ENCODE assay signal across 25 mouse cellular contexts in genomic region chr4:82371471-82371870, GRCm38 (mm10).
"Had no signal": no experiment of that assay in that cellular context is flagged by ENCODE, and none has a peak within 500 bp of the region (broad histone marks: within the 10 kb centered on the region; RNA-seq: fewer than 3 reads in every experiment).

No protein-coding gene starts in this region.

- H3K4me3 ChIP-seq: gastrocnemius, adult 2 months; heart, adult 2 months; heart, embryonic 13.5 days; heart, embryonic 15.5 days; hindbrain, embryonic 10.5 days; hindbrain, embryonic 12.5 days; intestine, embryonic 15.5 days; layer of hippocampus, adult 2 months; left cerebral cortex, adult 2 months; limb, embryonic 10.5 days; limb, embryonic 12.5 days; liver, embryonic 13.5 days; liver, embryonic 15.5 days had no signal

- H3K9me3 ChIP-seq: heart, embryonic 13.5 days; heart, embryonic 15.5 days; hindbrain, embryonic 10.5 days; hindbrain, embryonic 12.5 days; intestine, embryonic 15.5 days; limb, embryonic 10.5 days; limb, embryonic 12.5 days; liver, embryonic 13.5 days; liver, embryonic 15.5 days had no signal

- H3K4me2 ChIP-seq: heart, embryonic 11.5 days; heart, embryonic 13.5 days; heart, embryonic 15.5 days; hindbrain, embryonic 12.5 days; hindbrain, embryonic 14.5 days; intestine, embryonic 15.5 days; limb, embryonic 12.5 days; liver, embryonic 11.5 days; liver, embryonic 13.5 days; liver, embryonic 15.5 days had no signal

- H3K27me3 ChIP-seq: heart, embryonic 13.5 days; heart, embryonic 15.5 days; hindbrain, embryonic 12.5 days; intestine, embryonic 15.5 days; limb, embryonic 12.5 days; liver, embryonic 13.5 days; liver, embryonic 15.5 days had no signal

- H3K36me3 ChIP-seq: heart, embryonic 15.5 days; hindbrain, embryonic 10.5 days; hindbrain, embryonic 12.5 days; intestine, embryonic 15.5 days; liver, embryonic 13.5 days; liver, embryonic 15.5 days had no signal

- DNase-seq: gastrocnemius, adult 2 months; gastrocnemius, postnatal 10 days; gastrocnemius, postnatal 25 days; heart, adult 2 months; heart, postnatal 4 days; liver; liver, embryonic 13.5 days had no signal

- H3K4me1 ChIP-seq: hindbrain, embryonic 10.5 days; hindbrain, embryonic 12.5 days; intestine, embryonic 15.5 days; liver, embryonic 13.5 days; liver, embryonic 15.5 days had no signal

- H3K9ac ChIP-seq: heart, embryonic 13.5 days; heart, embryonic 15.5 days; hindbrain, embryonic 12.5 days; hindbrain, embryonic 14.5 days; intestine, embryonic 15.5 days; limb, embryonic 12.5 days; liver, embryonic 13.5 days; liver, embryonic 15.5 days had no signal

- H3K27ac ChIP-seq: gastrocnemius, adult 2 months; heart, adult 2 months; hindbrain, embryonic 10.5 days; hindbrain, embryonic 12.5 days; hindbrain, embryonic 14.5 days; kidney, postnatal 0 days; layer of hippocampus, adult 2 months; left cerebral cortex, adult 2 months; limb, embryonic 10.5 days; limb, embryonic 12.5 days; liver, embryonic 13.5 days; liver, embryonic 15.5 days had no signal

- ATAC-seq: forebrain, embryonic 16.5 days; hindbrain, embryonic 16.5 days; inflammation-experienced regulatory T-cells, adult 6 months; intestine, postnatal 0 days had no signal
